ENCODE assay signal across 9 mouse cellular contexts in the genomic region with DNA sequence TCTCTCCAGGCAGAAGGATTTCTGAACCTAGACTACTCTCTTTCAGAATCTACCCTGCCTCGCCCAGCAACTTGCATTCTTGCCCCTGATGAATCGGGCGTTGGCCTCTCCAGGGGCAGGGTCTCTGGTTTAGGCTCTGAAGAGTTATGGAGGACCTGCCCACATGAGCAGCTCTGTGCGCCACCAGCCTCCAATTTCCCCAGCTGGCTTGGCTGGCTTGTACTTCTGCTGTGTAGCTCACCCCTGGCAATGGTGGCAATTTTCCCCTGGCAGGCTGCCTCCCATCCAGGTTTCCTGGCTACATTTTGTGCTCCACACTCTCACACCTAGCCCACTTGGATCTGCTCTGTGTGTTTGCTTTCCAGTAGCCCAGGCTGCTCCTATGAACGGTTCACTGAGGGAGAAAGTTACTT.
DNase-seq lines count a peak whose midpoint lies in the region; ATAC-seq lines count a peak whose summit lies in the region.
"Had no signal": no experiment of that assay in that cellular context is flagged by ENCODE, and none has a peak within 500 bp of the region (broad histone marks: within the 10 kb centered on the region; RNA-seq: fewer than 3 reads in every experiment).

No protein-coding gene starts in this region.

- H3K27ac ChIP-seq in hindbrain, embryonic 16.5 days (ENCODE audit: low read depth, low read length): no peak overlapping the region
- no peak overlapping the region for H3K27ac ChIP-seq in hindbrain, embryonic 12.5 days
- H3K27ac ChIP-seq: macrophage had no signal

- no peaks in the 10 kb centered on the region for H3K36me3 ChIP-seq in hindbrain, embryonic 16.5 days (ENCODE audit: control insufficient read depth, insufficient read depth, low read length)
- H3K36me3 ChIP-seq in hindbrain, embryonic 12.5 days: no peaks in the 10 kb centered on the region

- H3K27me3 ChIP-seq in hindbrain, embryonic 16.5 days (replicated peaks; ENCODE audit: control insufficient read depth, insufficient read depth, low read length): no peaks in the 10 kb centered on the region
- no peaks in the 10 kb centered on the region; the same call in 1 of the 2 replicates for H3K27me3 ChIP-seq in hindbrain, embryonic 12.5 days

- H3K4me3 ChIP-seq in hindbrain, embryonic 16.5 days (ENCODE audit: low read length): no peak overlapping the region
- H3K4me3 ChIP-seq in hindbrain, embryonic 12.5 days: no peak overlapping the region

- peak; percentile 79 for ATAC-seq in hindbrain, embryonic 16.5 days
- ATAC-seq in hindbrain, embryonic 12.5 days (ENCODE audit: low FRiP score): no peak

- H3K9me3 ChIP-seq in hindbrain, embryonic 16.5 days (ENCODE audit: control insufficient read depth, low read length): no peaks in the 10 kb centered on the region
- H3K9me3 ChIP-seq in hindbrain, embryonic 12.5 days (replicated peaks): no peaks in the 10 kb centered on the region

- 64% methylated on average over 5 of the region's 5 CpGs for WGBS in hindbrain, embryonic 16.5 days
- 66% methylated on average over 5 of the region's 5 CpGs for WGBS in hindbrain, embryonic 12.5 days

- H3K4me2 ChIP-seq in hindbrain, embryonic 16.5 days (ENCODE audit: low read length): no peak overlapping the region
- no peak overlapping the region for H3K4me2 ChIP-seq in hindbrain, embryonic 12.5 days (replicated peaks)

- peak; percentile 18 to 55 for DNase-seq in adrenal gland, postnatal 36 days
- peak; percentile 24 to 33 for DNase-seq in frontal cortex, postnatal 14 days (ENCODE audit: low spot score in 2 of 2)
- DNase-seq in layer of hippocampus, postnatal 36 days: peak; percentile 67 to 75
- no peak for DNase-seq in c-Kit-positive CD71-positive TER-119-positive erythroid progenitor cells, embryonic 14.5 days (ENCODE audit: low spot score)
- no peak for DNase-seq in spleen, postnatal 36 days (ENCODE audit: low spot score in 2 of 2)
- no peak for DNase-seq in urinary bladder, postnatal 10 days (ENCODE audit: low spot score)

- no peak overlapping the region for H3K9ac ChIP-seq in hindbrain, embryonic 16.5 days (ENCODE audit: low read depth, low read length)
- no peak overlapping the region for H3K9ac ChIP-seq in hindbrain, embryonic 12.5 days

- H3K4me1 ChIP-seq in hindbrain, embryonic 16.5 days (ENCODE audit: control insufficient read depth, insufficient read depth, low read depth, low read length): peaks cover 4% of the 10 kb centered on the region
- 0 out of 2 replicates have a peak, but pooled peaks cover 3% of the 10 kb centered on the region for H3K4me1 ChIP-seq in hindbrain, embryonic 12.5 days

Comparison
In these comparisons a context has a peak if more than half of its experiments do, and no peak if none do; other contexts are left out.
1. DNase-seq: peak in adrenal gland, postnatal 36 days (2 of 2), frontal cortex, postnatal 14 days (2 of 2) and layer of hippocampus, postnatal 36 days (2 of 2); none in c-Kit-positive CD71-positive TER-119-positive erythroid progenitor cells, embryonic 14.5 days (single experiment), spleen, postnatal 36 days (0 of 2) and urinary bladder, postnatal 10 days (single experiment).